Mouse (Mus musculus): ENCODE results near the gene Gpr22.

GRCm38 (mm10) chr12:31754465-31754864 is 40.7 kb upstream of the Gpr22 start:
- TF ChIP-seq POLR2A (IDR thresholded peaks at IDR 0.05; ENCODE audit: extremely low read depth, insufficient read depth, low read length): no peak
- no peak for TF ChIP-seq CTCF (IDR thresholded peaks at IDR 0.05; ENCODE audit: low read depth, low read length)
